Mouse (Mus musculus) left cerebral cortex, adult 11 months (tissue): ENCODE data around the gene Tent4a.

Experiments used
- DNase-seq: peaks from one replicate; pipeline ENCODE4 v3.0.0; 2022; ENCODE audit warnings: low spot score

Tent4a gene

GRCm38 (mm10) chr13:69519137-69519536, 15.3 kb downstream of the Tent4a start:
- DNase-seq = no peak

GRCm38 (mm10) chr13:69517445-69517844, 17.0 kb downstream of the Tent4a start:
- DNase-seq = no peak

GRCm38 (mm10) chr13:69515091-69515490, 19.3 kb downstream of the Tent4a start:
- DNase-seq = no peak

- no peak for DNase-seq
Measured at GRCm38 (mm10) chr13:69509391-69510244, 24.8 kb downstream of the Tent4a start.

- DNase-seq = no peak
Measured at GRCm38 (mm10) chr13:69507666-69508065, 26.8 kb downstream of the Tent4a start.

GRCm38 (mm10) chr13:69506341-69507086, 27.9 kb downstream of the Tent4a start:
- no peak for DNase-seq

- no peak for DNase-seq
Measured at GRCm38 (mm10) chr13:69502863-69503262, 31.6 kb downstream of the Tent4a start.

GRCm38 (mm10) chr13:69502157-69502750, 32.2 kb downstream of the Tent4a start:
- no peak for DNase-seq

- DNase-seq = no peak
Measured at GRCm38 (mm10) chr13:69498276-69498675, 36.1 kb downstream of the Tent4a start.

GRCm38 (mm10) chr13:69492876-69493463, 41.4 kb downstream of the Tent4a start:
- DNase-seq = peak; percentile 68

- DNase-seq = no peak
Measured at GRCm38 (mm10) chr13:69489777-69490176, 44.6 kb downstream of the Tent4a start.

GRCm38 (mm10) chr13:69488565-69489255, 45.7 kb downstream of the Tent4a start:
- DNase-seq = no peak

- DNase-seq = no peak
Measured at GRCm38 (mm10) chr13:69487611-69488275, 46.7 kb downstream of the Tent4a start.

GRCm38 (mm10) chr13:69487108-69487507, 47.3 kb downstream of the Tent4a start:
- DNase-seq = no peak

GRCm38 (mm10) chr13:69485833-69486232, 48.6 kb downstream of the Tent4a start:
- DNase-seq = no peak

- no peak for DNase-seq
Measured at GRCm38 (mm10) chr13:69485326-69485725, 49.1 kb downstream of the Tent4a start.

- no peak for DNase-seq
Measured at GRCm38 (mm10) chr13:69482751-69483150, 51.7 kb downstream of the Tent4a start.

- DNase-seq = peak; percentile 87
Measured at GRCm38 (mm10) chr13:69481634-69482505, 52.5 kb downstream of the Tent4a start.

GRCm38 (mm10) chr13:69481026-69481425, 53.4 kb downstream of the Tent4a start:
- no peak for DNase-seq

GRCm38 (mm10) chr13:69479906-69480305, 54.5 kb downstream of the Tent4a start:
- DNase-seq = no peak
